Mouse (Mus musculus): Measurements from ENCODE around the gene Zkscan6.

Gene Zkscan6

DNA sequence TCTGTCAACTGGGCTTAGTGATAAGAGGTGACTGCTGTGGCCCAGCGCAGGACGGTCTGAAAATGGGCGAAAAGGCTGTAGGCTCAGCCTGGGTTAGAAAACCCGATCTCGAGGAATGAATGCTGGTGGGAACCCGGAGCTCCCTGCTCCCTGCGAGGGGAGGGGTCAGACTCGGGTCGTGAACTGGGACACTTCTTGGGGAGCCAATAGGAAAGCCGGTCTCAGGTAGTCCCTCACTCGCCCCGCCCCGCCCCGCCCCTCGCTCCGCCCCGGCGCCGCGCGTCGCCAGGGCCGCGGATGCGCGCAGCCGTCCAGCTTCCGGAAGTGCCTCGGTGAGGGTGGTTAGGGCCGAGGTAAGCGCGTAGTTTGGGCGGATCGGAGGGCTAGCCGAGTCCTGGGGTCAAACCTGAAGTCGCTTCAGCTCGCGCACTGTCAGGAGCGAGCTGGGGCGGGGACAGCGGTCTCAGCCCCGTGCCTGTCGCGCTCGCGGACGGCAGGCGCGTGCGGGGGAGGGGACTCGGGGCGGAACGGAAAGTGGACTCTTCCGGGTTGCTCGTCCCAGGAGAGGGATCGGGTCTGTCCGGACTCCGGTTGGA is at the start of gene Zkscan6:
TSS of gene Zkscan6 (plus strand) at position 267 of the 596 bp plus-strand sequence.
- peak; percentile 58 to 76 for DNase-seq (ENCODE audit: low read depth in 1 of 2, low spot score in 2 of 2)

DNA sequence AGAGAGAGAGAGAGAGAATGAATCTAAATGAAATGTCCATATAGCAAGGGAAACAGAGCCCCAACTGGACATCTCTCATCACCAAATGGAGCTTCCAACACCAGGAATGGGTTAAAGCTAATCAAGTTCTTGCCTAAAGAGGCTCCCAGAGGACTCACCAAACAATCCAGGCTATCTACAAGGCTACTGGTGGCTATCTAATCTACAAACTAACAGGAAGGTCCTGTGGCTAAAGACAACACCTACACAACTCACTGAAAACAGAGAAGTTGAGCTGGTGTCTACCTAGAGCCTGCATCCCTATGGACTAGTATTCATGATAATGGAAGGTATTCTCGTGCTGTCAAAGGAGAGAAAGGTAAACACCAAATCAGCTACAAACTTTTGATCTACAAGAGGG is 47.6 kb upstream of the Zkscan6 start:
- DNase-seq (ENCODE audit: low read depth in 1 of 2, low spot score in 2 of 2), result no peak

DNA sequence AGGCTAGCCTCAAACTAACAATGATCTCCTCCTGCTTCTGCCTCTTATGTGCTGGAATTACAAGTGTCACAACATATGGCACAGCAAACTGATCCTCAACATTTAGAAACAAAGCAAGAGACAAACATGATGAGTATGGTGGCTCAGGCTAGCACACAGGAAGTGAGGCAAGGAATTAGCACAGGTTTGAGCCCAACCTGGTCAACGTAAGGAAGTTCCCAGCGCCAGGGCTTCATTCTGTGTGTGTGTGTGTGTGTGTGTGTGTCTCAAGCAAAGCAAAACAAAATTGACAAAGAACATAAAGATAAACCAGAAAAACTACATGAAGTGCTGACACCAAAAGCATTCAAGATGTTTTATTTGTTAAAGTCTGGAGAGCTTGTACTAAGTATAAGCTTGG is 46.1 kb upstream of the Zkscan6 start:
- DNase-seq (ENCODE audit: low read depth in 1 of 2, low spot score in 2 of 2), result no peak

DNA sequence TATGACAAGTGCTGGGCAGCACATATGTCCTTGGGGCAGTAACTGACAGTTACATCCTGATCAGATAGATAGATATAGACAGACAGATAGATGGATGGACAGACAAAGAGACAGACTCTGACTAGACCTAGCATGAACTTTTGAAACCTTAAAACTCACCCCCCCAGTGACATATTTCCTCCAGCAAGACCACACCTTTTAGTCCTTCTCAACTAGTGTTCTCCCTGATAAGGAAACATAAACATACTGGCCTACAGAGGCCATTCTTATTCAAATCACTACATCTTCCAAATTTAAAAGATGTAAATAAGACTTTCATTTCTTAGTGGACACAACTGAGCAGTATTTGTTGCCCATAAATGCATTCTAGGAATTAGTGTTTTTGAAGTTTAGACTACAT is 38.5 kb upstream of the Zkscan6 start:
- no peak for DNase-seq (ENCODE audit: low read depth in 1 of 2, low spot score in 2 of 2)

DNA sequence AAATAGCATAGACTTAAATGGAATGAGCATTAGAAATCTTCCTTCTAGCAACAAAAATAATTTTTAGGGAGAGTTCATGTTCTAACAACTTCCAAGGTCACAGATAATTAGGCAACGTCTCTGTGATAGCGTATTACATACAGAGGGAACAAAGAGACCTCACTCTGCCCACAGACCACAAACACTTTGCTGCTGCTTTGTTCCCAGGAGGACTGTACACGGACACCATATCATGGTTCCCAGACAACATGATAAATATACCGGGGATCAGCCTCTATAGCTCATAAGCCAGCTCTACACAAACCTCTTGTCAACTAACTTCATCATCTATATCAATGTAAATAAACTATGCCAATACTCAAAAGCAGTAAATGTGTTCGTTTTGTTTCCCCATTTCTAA is 37.0 kb upstream of the Zkscan6 start:
- no peak for DNase-seq (ENCODE audit: low read depth in 1 of 2, low spot score in 2 of 2)

DNA sequence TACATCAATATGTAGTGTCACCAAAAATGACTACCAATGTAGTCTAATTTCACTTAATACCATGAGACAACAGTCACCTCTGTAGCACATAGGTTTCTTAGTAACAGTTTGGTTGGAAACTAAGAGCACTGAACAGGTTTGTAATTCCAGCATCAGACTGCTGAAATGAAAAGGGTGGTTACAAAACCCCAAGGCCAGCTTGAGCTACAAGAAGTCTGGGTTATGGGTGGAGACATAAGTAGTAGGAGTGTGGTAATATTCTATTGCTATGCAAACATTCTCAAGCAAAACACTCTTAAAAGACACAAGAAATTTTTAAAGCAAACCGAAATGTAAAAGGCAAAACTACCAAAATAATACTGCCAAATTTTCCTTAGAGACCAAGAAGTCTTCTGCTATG is 35.4 kb upstream of the Zkscan6 start:
- DNase-seq (ENCODE audit: low read depth in 1 of 2, low spot score in 2 of 2), result no peak

DNA sequence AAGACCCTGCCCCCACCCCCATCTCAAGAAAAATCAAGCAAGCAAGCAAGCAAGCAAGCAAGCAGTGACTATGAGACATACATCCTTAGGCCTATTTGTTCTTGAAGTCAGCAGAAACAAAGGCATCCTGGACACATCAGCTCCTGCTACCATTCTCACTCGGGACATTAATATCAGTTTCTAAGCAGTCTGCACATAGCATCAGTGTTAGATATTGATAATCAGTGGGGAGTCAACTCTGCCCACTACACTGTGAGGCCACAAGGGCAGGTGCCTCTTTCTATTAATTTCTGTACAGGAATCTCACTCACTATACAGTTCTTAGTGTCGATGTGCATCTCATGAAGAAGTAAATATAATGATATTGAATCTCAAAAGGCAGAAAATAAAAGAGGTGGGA is 33.4 kb upstream of the Zkscan6 start:
- no peak for DNase-seq (ENCODE audit: low read depth in 1 of 2, low spot score in 2 of 2)

DNA sequence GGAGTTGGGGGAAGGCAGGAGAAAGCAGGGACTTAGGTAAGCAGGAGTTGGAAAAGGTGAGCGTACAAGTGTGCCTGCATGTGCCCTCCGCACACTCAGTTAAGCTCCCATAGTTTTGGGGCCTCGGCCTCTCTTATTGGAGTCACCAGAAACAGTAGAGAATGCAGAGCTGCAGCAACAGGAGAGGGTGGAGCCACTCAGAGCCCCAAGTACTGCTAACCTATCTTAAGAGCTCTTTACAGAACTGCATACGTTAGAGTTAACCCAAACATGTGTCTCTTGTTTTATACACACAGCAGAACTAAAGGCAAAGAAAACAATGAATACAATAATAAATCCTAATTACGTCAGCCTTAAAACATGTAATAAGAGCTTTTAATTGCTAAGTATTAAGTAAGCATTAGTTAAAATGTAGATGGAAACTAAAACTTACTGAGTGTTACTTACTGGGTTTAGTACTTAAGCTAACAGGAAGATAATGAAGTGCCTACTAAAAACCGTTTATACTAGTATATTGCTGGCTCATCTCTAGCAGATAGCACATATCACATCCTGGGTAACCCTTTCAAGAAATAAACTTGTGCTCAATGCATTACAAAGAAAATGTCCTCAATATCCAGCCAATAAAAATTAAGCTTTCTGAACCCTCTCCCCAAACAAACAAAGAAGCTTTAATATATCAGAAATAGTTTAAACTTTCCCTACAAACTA is 32.9 kb upstream of the Zkscan6 start:
- no peak for DNase-seq (ENCODE audit: low read depth in 1 of 2, low spot score in 2 of 2)

DNA sequence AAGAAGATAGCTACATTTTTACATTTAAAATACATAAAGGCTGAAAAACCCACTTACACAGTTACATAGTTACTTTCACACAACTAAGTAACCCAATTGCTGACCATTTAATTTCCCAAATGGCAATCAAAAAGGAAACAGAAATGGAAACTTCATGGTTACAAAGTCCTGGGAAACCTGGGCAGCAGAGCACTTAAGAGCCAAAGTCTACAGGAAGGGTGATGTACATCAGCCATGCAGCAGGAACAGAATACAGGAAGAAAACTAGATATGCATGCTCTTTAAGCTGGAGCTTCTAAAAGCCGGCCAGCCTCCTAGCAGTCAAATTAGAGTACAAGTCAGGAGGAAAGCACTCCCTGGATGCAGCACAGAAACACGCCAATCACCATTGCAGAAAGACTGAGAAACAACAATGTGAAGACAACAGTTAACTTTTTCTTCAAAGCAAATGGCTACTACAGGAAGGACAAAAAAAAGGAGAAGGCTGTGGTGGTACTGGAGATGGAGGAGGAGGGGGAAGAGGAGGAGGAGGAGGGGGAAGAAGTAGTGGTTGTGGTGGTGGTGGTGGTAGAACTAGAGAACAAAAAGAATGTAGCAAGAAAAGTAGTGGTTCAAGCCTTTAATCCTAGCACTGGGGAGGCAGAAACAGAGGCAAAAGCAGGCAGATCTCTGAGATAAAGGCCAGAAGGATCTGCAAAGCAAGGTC is 29.9 kb upstream of the Zkscan6 start:
- DNase-seq (ENCODE audit: low read depth in 1 of 2, low spot score in 2 of 2), result no peak

DNA sequence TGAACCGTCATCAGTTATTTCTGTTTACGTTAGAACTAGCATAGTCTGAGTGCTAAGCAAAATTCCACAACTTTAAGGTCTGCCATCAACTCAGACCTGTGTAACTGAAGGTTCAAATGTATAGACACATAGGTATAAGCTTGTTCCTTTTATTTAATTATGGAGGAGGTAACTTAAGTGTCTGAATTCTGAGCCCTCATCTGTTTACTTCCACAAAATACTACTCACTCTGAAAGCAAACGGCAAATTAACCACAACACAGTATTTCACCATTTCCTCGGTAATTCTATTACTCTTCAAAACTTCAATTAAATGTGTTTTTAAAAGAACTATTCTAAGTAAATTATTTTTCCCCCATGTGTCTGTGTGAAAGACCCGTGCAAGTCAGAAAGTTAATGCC is 29.2 kb upstream of the Zkscan6 start:
- no peak for DNase-seq (ENCODE audit: low read depth in 1 of 2, low spot score in 2 of 2)

DNA sequence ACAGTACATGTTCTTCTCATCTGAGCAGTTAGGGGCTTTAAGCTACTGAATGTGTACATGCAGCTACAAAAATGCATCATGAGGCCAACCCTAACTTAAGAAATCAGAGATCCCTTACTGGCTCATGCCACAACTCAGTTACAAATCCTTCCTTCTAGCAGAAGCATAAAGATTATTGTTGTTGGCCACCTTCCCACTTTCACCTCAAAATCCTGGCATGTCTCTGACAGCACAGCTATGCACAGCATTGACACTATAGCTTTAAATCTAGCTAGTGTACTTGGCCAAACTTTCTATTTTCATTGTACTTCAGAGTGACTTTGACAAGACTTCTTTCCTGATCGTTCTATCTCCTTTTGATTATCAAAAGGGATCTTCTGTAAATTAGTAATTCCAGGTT is 27.9 kb upstream of the Zkscan6 start:
- no peak for DNase-seq (ENCODE audit: low read depth in 1 of 2, low spot score in 2 of 2)

DNA sequence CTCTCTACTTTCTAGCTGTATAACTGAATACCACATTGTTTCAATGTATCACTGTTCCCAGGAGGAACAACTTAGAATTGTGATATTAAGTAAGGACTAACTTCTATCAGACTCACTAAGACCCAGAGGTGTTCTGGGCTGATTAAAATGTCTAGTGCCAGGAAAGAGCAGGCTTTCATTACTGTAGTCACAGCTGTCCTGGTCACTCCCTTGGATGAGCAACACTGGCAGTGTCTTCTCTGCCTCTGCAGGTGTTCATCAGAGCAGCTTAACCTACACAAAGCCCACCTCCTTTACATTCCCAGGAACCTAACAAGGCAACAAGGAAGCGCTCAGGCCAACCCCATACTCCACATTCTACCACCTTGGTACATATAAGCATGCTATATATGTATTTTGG is 27.4 kb upstream of the Zkscan6 start:
- DNase-seq (ENCODE audit: low read depth in 1 of 2, low spot score in 2 of 2), result no peak

DNA sequence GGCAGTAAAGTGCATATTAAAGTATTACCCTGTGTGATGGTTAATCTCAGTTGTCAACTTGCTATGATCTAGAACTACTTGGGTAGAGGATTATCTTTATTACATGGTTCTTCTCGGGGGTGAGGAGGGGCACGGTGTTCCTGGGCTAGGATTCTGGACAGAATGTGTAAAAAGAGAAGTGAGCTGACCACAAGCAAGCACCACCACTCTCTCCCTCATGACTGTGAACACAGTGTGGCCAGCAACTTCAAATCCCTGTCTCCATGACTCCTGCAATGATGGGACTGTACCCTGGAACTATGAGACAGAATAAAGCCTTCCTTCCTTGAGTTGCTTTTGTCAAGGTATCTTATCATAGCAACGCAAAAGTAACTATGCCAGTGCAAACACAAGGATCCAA is 25.4 kb upstream of the Zkscan6 start:
- DNase-seq (ENCODE audit: low read depth in 1 of 2, low spot score in 2 of 2), result no peak

DNA sequence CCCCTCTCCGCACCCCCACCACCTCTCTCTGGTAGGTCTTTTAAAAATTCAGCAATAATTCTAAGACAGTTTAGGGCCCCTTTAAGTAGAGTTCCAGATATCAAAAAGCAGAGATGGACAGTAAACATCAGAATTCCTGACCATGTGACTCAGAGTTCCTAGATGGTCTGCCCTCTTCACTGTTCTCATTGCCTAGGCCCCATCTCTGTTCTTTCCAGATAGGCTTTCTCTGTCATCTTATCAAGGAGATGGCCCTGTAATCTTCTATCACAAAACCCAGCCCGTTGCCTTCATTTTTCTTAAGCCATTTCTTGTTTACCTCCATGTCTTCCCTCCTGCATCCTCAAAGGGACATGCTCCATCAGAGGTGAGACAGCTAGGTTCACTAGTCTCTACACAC is 20.8 kb upstream of the Zkscan6 start:
- DNase-seq (ENCODE audit: low read depth in 1 of 2, low spot score in 2 of 2), result no peak

DNA sequence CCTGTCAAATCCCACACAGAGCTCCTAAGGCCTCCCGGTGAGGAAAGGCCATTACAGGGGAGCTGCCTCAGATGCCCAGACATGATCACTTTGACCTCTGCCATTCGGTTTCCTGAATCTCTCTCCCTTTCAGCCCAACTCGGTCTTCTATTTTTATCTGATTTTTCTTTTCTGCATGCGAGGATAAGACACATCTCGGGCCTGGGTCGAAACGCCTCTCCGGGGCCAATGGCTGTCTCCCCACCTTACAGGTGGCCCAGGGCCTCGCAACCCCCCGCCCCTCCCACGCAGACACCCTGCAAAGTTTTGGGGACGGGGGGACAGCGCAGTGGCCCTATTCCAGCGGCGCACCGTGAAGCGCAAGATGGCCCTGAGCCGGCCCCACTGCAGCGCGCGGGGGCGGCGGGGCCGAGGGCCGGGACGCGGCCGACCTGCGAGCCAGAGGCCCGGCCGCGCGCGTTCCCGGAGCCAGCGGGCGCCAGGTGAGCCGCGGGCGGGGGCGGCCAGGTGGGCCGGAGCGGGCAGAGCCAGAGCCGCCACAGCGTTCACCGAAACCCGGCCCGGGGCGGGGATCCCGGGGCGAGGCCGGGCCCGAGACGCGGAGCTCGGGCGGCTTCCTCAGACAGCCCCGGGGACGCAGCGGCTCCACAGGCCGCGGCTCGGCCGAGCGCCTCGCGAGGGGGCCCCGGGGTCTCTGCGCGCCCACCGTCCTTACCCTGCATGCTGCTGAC is 19.4 kb upstream of the Zkscan6 start:
- no peak for DNase-seq (ENCODE audit: low read depth in 1 of 2, low spot score in 2 of 2)

DNA sequence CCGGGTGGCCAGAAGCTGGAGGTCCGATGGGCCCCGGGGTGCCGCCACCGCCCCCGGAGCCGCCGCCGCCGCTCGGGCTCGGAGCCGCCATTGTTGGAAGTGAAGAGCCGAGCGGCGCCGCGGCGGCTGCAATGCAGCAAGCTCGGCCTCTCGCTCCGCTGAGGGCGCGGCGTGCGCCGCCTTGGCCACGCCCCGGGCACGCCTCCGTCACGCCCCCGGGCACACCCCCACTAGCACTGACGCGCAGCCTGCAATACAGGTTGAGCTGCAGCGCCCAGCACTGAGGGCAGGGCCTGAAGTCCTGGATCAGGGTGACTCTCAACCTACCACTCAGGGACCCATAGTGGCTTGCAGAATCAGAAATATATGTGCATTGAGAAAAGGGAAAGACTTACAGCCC is 18.8 kb upstream of the Zkscan6 start, which contains the start of gene Map2k4:
TSS of gene Map2k4 (minus strand) at position 144 of the 400 bp plus-strand sequence.
- DNase-seq (ENCODE audit: low read depth in 1 of 2, low spot score in 2 of 2), result peak; percentile 69 to 91

DNA sequence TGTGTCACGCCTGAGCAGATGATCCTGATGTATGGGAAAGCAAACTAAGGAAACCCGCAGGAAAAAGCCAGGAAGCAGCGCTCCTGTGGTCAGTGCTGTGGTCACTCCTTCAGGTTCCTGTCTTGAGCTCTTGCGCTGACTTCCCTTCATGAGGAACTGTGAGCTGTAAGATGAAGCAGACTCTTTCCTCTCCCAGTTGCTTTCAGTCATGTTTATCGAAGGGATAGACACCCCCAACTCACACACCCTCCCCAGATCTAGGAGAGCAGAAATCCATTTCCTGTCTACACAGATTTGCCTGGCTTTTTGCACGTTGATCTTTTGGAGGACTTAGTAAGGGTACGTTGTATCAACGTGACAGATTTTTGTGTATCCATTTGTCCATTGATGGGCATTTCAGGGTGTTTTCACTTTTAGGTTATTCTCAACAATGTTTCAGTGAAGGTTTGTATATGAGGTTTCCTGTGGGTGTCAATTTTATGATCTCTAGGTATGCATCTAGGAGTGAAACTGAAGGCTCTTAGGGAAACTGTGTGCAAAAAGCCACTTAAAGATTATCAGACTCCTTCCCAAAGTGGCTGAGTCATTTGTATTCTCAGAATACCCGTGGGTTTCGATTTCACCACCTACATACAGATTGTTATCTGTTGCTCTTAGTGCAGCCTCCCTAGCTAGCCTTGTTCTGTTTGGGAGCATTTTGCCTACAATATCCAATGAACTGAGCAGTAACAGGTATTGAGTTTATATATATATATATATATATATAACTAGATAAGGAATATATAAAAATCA is 12.4 kb upstream of the Zkscan6 start:
- no peak for DNase-seq (ENCODE audit: low read depth in 1 of 2, low spot score in 2 of 2)

DNA sequence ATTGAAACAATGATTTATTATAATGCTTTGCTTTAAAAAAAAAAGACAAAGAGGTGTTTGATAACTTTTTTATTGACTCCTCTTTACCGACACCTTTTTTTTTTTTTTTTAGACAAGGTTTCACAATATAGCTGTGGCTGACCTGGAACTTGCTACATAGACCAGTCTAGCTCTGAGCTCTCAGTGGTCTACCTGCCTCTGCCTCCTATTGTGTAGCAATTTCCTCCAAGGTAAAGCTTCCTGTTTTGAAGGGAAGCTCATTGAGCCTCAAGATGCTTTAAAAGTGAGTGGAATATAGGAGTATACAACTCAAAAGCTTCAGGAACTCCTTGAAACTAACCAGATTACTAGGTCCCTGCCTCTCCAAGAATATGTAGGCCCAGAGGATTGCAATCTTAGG is 11.1 kb upstream of the Zkscan6 start:
- DNase-seq (ENCODE audit: low read depth in 1 of 2, low spot score in 2 of 2), result no peak

DNA sequence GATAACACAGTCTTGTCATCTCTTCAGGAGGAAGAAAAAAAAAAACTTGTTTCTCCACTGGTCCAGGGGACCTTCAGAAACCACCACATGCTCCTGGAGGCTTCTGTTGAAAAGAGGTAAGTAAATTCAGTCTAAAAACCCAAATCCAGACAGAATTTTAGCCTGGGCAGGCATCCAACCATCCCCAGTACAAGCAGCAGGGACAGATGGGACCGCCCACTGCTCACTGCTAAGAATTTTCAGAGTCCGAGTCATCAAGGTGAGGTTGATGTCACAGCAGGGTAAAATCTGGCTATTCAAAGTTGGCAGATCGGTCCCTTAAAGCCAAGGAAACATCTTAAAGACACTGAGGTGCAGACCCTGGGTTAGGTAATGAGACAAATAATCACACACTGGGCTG is 5.1 kb upstream of the Zkscan6 start:
- no peak for DNase-seq (ENCODE audit: low read depth in 1 of 2, low spot score in 2 of 2)

DNA sequence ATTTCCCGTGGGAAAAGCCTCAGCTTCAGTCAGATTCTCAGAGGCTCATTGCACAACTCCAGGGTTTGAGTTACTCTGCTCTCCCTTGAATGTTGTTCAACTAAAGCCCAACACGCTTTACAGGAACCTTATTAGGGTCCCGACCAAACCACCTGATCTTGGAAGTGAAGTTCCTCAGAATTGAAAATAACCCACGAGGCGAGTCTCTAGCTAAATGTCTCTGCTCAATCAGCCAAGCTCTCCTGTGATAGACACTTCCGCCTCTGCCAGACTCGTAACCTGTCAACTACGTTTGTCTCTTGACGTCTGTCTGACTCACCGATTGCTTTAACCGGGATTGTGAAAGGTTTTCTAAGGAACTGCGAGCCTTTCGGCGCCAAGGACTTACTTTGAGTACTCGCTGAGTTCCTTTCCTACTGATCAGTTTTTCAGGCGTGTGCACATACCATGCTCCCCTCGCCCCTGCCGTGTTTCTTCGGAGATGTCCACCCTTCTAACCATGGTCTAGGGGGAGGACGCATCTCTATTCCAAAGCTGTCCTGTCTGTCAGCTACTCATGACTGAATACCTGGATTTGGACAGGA is 562 bp upstream of the Zkscan6 start:
- DNase-seq (ENCODE audit: low read depth in 1 of 2, low spot score in 2 of 2), result peak; percentile 53 to 57

DNA sequence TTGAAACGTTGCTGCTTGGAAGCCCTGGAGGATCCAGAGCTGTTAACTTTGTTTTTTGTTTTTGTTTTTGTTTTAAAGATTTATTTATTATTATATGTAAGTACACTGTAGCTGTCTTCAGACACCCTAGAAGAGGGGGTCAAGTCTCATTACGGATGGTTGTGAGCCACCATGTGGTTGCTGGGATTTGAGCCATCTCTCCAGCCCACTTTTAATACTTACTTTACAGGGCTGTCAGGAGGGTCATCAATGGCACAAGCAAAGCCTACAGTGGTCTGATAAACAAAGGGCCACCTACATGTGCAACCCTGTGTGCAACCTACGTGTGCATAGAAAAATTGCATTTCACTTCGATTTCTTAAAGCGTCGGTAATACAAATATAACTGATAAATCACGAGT is 626 bp downstream of the Zkscan6 start:
- no peak for DNase-seq (ENCODE audit: low read depth in 1 of 2, low spot score in 2 of 2)
